Mouse (Mus musculus) lung, postnatal 0 days (tissue): ENCODE measurements around the gene Sox2. TPM values are rescaled to one million over a fixed set of nuclear protein-coding genes. Genes with fewer than 3 reads are reported as not detected.
A peak's percentile ranks its signal among the peaks of the same experiment; 100 is the strongest.

Experiments used
- ATAC-seq: fragments of 200-750 bp; cut with Nextera tagmentation; 2 replicates; pipeline ENCODE4 v1.8.0; 2017; ENCODE audit warnings: moderate library complexity
- DNase-seq: peaks from one replicate; pipeline ENCODE4 v3.0.0-alpha.2; 2016; ENCODE audit warnings: low spot score
- H3K27ac ChIP-seq: fragments of 300-500 bp; sonication (generic); 2 replicates; pipeline ENCODE4 v1.5.1; 2014; ENCODE audit warnings: antibody characterized with exemption, mild to moderate bottlenecking, low read length, mixed read lengths
- H3K27me3 ChIP-seq: fragments of 300-500 bp; sonication (generic); replicated peaks from 2 replicates; pipeline ENCODE4 v1.6.1; 2014; ENCODE audit warnings: low read length, mixed read lengths; ENCODE audit not compliant: insufficient read depth
- H3K36me3 ChIP-seq: fragments of 300-500 bp; sonication (generic); 2 replicates; pipeline ENCODE4 v1.6.1; 2014; ENCODE audit warnings: low read length, mixed read lengths; ENCODE audit not compliant: insufficient read depth
- H3K4me1 ChIP-seq: fragments of 300-500 bp; sonication (generic); 2 replicates; pipeline ENCODE4 v1.6.1; 2014; ENCODE audit warnings: antibody characterized with exemption, low read depth, low read length, mixed read lengths; ENCODE audit not compliant: insufficient read depth
- H3K4me2 ChIP-seq: fragments of 300-500 bp; sonication (generic); replicated peaks from 2 replicates; pipeline ENCODE4 v1.6.1; 2014; ENCODE audit warnings: low read depth, mild to moderate bottlenecking, low read length, moderate library complexity, mixed read lengths
- H3K4me3 ChIP-seq: fragments of 300-500 bp; sonication (generic); 2 replicates; pipeline ENCODE4 v1.5.1; 2014; ENCODE audit warnings: low read depth, low read length
- H3K9ac ChIP-seq: fragments of 300-500 bp; sonication (generic); replicated peaks from 2 replicates; pipeline ENCODE4 v1.6.1; 2014; ENCODE audit warnings: low read depth, mild to moderate bottlenecking
- H3K9me3 ChIP-seq: fragments of 300-500 bp; sonication (generic); 2 replicates; pipeline ENCODE4 v1.6.1; 2016; ENCODE audit warnings: low read length, mixed read lengths
- CTCF ChIP-seq: IDR thresholded peaks from 2 replicates; pipeline ENCODE4 v1.5.1; 2016; ENCODE audit warnings: antibody characterized with exemption, mild to moderate bottlenecking
- EP300 ChIP-seq: IDR thresholded peaks from 2 replicates; pipeline ENCODE4 v1.6.1; 2016; ENCODE audit warnings: antibody characterized with exemption, mild to moderate bottlenecking, control low read depth
- WGBS: fragments of 180-500 bp; shearing (Covaris S2); extraction: QIAGEN DNeasy Blood & Tissue Kit; methylation state at CpG from one replicate; pipeline ENCODE4 v1.1.7; 2014; 5-methylcytosine and 5-hydroxymethylcytosine counted together
- microRNA counts: library from miRNA; unstranded; fragments of <30 nt; microRNA quantifications from one replicate; lab custom pipeline; 2015
- microRNA-seq: library from miRNA; unstranded; fragments of <30 nt; microRNA quantifications from one replicate; pipeline ENCODE4, GENCODE M21; 2016
- polyA plus RNA-seq: library from polyadenylated mRNA; unstranded; fragments of >200 nt; fragmentation: Nextera tagmentation; extraction: Ambion mirVana; gene quantifications from 2 replicates; pipeline ENCODE4 v1.2.1, GENCODE M21; 2015

Gene Sox2
- polyA plus RNA-seq, 1 experiment from 2014 or later: 3.2 TPM

DNA sequence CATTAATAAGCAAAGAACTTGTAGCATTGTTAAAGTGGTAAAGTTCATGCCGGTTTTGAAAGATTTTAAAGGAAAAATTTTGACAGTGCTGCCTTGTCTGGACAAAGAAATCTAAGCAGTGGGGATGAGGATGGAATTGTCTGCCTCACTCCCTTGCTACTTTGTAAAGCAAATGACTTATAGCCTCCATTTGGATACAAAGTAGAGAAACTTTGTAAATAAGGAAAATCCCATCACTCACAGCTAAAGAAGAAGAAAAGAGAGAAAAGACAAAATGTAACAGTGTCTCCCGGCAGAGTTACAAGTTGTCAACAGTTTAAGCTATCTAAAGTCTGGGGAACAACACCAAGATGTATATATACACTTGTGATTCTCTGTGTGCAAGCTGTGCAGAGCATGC, 29.2 kb downstream of the Sox2 start:
- Histone ChIP-seq H3K4me1 (no peaks in the 10 kb centered on the region), H3K9ac (no peak overlapping the region), H3K27ac (no peak overlapping the region), H3K27me3 (no peaks in the 10 kb centered on the region), H3K4me2 (no peak overlapping the region), H3K9me3 (no peaks in the 10 kb centered on the region), H3K36me3 (no peaks in the 10 kb centered on the region), H3K4me3 (no peak overlapping the region)
- no peak for ATAC-seq
- 44% methylated on average over 2 of the region's 2 CpGs for WGBS
- DNase-seq: no peak
- TF ChIP-seq CTCF: no peak
- TF ChIP-seq EP300: no peak

DNA sequence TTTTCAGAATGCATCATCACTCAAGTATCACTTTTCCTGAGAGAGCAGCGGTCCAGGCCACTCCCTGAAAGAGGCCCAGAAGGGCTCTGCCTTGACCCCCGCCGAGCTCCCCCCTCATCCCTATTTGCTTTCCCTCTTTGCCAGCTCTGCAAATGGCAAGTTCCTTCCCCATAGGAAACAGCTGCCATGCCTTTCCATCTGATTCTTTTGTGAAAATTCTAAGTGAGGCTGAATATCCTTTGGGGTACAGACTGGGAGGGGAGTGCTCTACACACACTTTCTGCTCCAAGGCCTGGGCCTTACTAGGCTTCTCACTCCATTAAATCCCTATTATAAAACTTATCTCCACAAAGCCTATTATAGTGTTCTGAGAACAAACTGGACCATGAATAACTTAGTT, 29.7 kb downstream of the Sox2 start:
- no peak overlapping the region for H3K4me2 ChIP-seq
- H3K4me1 ChIP-seq: no peaks in the 10 kb centered on the region
- no peaks in the 10 kb centered on the region for H3K36me3 ChIP-seq
- no peaks in the 10 kb centered on the region for H3K9me3 ChIP-seq
- no peak overlapping the region for H3K27ac ChIP-seq
- TF ChIP-seq CTCF: no peak
- no peak for TF ChIP-seq EP300
- no peak overlapping the region for H3K4me3 ChIP-seq
- no peak for ATAC-seq
- H3K27me3 ChIP-seq: no peaks in the 10 kb centered on the region
- WGBS: 13% methylated on average over 3 of the region's 3 CpGs
- DNase-seq: no peak
- no peak overlapping the region for H3K9ac ChIP-seq

DNA sequence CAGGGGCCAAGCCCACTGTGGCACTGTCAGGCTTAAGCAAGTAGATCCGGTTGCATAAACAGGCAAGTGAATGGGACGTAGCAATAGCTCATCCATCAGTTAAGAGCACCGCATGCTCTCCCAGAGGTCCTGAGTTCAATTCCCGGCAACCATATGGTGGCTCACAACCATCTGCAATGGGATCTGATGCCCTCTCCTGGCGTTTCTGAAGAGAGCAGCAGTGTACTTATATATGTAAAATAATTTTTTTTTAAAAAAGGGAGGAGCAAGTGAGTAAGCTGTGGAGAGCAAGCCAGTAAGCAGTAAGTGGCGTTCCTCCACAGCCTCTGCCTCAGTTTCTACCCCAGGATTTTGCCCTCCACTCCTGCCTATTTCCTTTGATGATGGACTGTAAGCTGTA, 37.9 kb downstream of the Sox2 start:
- Histone ChIP-seq H3K4me3 (no peak overlapping the region), H3K27me3 (no peaks in the 10 kb centered on the region), H3K36me3 (no peaks in the 10 kb centered on the region), H3K9ac (no peak overlapping the region), H3K4me1 (no peaks in the 10 kb centered on the region), H3K27ac (no peak overlapping the region), H3K9me3 (no peaks in the 10 kb centered on the region), H3K4me2 (no peak overlapping the region)
- no peak for TF ChIP-seq EP300
- no peak for TF ChIP-seq CTCF
- DNase-seq (no peak), ATAC-seq (no peak)
- 84% methylated on average over 6 of the region's 6 CpGs for WGBS

DNA sequence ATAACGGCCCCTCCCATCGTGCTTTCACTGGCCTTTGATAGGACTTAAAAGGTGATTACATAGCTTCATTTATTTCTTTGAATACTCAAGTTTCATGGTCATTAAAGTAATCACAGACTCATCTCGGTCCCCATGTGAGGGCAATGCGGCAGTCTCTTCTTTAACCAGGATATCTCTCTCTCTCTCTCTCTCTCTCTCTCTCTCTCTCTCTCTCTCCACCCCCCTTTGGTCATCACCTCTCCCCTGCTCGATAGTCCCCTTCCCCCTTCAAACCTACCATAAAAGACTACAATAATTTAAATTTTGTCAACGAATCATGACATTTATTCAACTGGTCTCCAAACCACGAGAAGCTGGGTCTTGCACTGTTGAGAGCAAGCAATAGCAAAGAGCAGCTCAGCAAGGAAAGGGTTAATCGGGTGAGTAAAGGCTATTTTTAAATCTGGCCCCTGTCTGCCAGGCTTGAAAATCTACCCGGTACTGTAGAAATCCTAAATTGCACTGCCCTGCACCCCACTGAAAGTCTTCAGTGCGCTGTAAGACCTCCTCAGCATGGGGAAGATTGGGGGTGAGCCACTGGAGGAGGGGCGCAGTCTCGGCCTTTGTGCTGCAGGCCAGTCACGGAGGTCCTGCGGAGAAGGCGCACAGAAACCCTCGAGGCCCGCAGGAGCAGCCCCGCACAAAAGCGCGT, 41.6 kb downstream of the Sox2 start:
- no peaks in the 10 kb centered on the region for H3K9me3 ChIP-seq

DNA sequence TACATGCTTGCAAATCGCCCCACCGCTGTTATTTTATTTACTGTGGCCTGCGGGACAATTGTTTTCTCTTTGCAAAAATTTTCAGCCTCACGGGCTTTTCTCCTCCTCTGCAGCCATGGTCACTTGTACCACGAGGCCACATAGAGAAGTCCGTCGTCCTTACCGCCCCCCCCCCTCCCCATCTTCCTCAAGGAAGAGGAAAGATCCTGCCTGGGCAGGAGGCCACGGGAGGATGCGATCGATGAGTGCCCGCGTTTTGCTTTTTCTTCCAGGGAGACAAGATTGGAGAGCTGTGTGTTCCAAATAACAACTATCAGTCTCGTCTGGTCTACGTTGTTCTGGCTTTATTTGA, 42.2 kb downstream of the Sox2 start:
- Histone ChIP-seq H3K9me3 (no peaks in the 10 kb centered on the region), H3K27ac (no peak overlapping the region), H3K4me3 (no peak overlapping the region), H3K4me1 (no peaks in the 10 kb centered on the region), H3K9ac (no peak overlapping the region), H3K4me2 (0 out of 2 replicates have a peak overlapping the region, but pooled peaks have one; percentile 30), H3K27me3 (no peaks in the 10 kb centered on the region), H3K36me3 (no peaks in the 10 kb centered on the region)
- ATAC-seq (no peak), DNase-seq (no peak)
- no peak for TF ChIP-seq CTCF
- no peak for TF ChIP-seq EP300
- 19% methylated on average over 14 of the region's 15 CpGs for WGBS

More for the DNA sequence above, 41.6 kb downstream of the Sox2 start:
- Histone ChIP-seq H3K36me3 (no peaks in the 10 kb centered on the region), H3K4me3 (no peak overlapping the region), H3K27ac (no peak overlapping the region), H3K9ac (no peak overlapping the region), H3K4me2 (0 out of 2 replicates have a peak overlapping the region, but pooled peaks have one; percentile 30), H3K27me3 (no peaks in the 10 kb centered on the region), H3K4me1 (no peaks in the 10 kb centered on the region)
- ATAC-seq: no peak
- no peak for DNase-seq
- 20% methylated on average over 20 of the region's 20 CpGs for WGBS
- TF ChIP-seq CTCF (no peak), EP300 (no peak)

MicroRNAs within 50 kb of the gene (microRNA counts, 519-probe panel; counts per million panel counts)
- microRNA mmu-miR-1897-3p (lab: Ali Mortazavi, UCI): not detected

Small RNA genes lying within 50 kb of the gene (microRNA-seq; reads per million reads assigned to microRNA genes)
- gene Mir1897: not detected
